Mouse (Mus musculus) lung, postnatal 14 days (tissue): Measurements from ENCODE around the gene Gimap5.

ENCODE experiments used
- DNase-seq: peaks from one replicate; pipeline ENCODE4 v3.0.0; 2021

Gene Gimap5

DNA sequence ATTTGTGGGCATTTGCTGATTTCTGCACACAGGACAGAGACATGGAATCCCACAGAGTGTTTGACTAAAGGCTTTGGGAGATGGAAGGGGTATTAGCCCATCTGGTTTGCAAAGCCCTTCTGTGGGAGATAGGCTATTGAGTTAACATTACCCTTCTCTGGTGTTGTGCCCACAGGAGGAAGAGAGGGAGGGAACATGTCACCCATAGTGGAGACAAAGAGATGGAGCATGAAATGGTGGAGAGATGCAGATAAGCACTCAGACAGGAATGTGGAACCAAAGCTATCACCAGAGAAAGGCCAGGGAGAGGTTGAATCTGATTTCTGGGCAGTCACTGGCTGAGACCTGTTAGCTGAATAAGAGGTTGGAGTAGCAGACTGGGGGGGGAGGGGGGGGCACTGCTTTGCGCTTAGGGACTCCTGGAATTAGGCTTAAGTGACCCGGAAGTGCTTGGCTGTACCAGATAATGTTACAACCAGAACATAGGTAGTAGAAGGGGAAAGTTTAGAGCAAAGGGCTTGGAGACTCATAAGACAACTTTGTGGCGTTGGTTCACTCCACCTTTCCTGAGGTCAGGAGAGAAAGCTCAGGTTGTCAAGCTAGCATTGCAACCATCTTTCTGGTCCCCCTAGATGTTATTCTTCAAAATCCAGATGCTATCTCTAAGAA is 5.4 kb upstream of the Gimap5 start:
- DNase-seq = no peak

DNA sequence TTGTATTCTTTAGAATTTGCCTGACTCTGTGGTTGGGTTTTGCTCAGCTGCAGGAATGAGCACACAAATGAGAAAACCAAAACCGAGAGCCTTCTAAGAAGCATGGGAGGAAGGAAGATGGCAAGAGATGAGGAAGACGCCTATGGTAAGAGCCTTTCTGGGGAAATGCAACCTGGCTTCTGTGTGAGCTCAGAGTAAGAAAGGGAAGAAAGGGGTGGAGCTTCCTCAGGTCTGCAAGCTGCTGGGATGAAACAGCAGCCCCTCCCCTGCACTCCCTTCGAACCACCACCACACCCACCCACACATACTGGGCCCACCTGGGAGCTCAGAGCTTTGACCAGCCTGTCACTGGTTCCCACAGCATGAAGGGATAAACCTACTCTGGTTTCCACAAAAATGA is 4.7 kb upstream of the Gimap5 start:
- DNase-seq = no peak

DNA sequence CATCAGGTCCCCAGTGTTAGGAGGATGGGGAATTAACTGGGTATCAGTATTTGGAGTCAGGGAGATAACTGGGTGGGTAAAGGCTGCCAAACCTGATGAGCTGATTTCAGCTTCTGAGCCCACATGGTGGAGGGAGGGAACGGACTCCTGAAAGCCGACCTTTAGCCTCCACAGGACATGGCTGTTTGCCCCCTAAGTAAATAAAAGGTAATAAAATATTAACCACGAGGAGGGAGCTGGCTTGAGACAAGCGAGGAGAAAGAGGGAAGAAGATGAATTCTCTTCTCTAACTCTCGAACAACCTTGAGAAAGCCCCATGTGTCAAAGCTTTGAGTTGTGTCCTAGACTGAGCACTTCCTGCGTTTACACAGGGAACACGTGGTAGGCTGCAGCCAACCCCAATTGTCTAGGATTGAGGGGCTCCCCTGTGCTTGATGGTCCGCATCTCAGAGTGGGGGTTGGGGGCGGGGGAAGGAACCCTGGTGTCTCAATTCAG is 4.2 kb upstream of the Gimap5 start:
- DNase-seq = no peak

DNA sequence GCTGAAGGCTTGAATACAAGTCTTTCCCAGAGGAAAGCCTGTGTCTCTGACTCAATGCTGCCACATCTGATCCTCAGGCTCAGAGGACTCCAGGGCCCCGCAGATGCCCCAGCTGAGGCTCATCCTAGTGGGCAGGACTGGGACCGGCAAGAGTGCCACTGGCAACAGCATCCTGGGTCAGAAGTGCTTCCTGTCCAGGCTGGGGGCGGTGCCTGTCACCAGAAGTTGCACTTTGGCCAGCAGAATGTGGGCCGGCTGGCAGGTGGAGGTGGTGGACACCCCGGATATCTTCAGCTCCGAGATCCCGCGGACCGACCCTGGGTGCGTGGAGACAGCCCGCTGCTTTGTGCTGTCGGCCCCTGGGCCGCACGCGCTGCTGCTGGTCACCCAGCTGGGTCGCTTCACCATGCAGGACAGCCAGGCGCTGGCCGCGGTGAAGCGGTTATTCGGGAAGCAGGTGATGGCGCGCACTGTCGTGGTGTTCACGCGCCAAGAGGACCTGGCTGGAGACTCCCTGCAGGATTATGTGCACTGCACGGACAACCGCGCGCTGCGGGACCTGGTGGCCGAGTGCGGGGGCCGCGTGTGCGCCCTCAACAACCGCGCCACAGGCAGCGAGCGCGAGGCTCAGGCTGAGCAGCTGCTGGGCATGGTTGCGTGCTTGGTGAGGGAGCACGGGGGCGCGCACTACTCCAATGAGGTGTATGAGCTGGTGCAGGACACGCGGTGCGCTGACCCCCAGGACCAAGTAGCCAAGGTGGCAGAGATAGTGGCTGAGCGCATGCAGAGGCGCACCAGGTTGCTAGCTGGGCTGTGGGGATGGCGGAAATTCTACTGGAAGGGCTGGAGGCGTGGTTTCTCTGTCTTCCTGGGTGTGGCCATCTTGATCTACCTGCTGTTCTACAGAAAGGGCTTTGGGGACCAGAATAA is 3.3 kb upstream of the Gimap5 start:
- no peak for DNase-seq

DNA sequence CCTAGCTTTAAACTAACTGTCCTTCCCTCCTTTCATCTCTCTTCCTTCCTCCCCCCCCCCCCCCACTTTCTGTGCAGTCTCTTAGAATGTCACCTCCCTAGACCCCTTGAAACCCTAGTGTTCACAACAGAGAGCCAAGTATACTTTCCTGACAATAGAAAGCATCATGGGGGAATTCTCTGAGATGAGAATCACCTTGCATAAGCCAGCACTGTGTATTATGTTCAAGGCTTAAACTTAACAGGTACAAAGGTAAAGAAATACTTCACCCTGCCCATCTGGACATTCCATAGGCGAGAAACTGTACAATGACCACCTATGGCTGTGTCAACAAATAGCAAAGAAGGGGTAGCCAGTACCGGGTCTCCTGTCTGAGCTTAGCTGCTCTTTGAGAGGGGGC is 507 bp upstream of the Gimap5 start:
- DNase-seq = no peak

DNA sequence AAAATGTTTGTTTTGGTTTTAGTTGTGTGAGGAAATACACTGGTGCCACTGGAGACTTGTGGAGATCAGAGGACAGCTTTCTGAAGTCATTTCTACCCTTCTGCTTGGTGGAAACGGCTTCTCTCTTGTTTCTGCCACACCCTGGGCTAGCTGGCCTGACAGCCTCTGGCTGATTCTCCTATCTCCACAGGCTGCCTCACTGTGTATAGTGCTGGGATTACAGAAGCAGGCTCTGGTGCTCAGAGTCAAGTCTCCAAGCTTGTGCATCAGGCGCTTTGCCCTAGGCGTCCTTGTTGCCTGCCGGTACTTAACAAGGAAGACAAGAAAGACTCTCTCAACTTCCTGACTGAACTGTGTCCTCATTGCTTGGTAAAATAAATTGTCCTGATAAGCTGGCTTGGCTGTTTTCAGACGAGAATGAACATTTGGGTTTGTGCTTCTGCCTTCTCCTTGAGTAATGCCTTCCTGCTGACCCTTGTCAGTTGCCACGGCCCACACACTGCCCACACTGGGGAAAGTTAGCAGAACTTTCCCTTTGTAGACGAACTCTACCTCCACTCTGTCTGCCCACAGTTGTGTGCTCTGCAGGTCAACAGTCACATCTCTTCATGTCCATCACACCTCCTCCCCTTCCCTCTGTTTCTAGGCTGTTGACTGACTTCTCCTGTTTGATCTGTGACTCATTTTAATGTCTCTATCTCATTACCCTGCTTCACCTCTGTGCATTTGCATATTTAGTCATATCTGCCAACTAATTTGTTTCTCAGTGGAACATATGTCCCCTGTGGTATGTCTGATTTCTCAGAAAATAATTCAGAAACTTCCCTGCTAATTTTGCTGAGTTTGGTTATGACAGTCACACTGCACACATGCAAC is 1.3 kb downstream of the Gimap5 start:
- DNase-seq = no peak

DNA sequence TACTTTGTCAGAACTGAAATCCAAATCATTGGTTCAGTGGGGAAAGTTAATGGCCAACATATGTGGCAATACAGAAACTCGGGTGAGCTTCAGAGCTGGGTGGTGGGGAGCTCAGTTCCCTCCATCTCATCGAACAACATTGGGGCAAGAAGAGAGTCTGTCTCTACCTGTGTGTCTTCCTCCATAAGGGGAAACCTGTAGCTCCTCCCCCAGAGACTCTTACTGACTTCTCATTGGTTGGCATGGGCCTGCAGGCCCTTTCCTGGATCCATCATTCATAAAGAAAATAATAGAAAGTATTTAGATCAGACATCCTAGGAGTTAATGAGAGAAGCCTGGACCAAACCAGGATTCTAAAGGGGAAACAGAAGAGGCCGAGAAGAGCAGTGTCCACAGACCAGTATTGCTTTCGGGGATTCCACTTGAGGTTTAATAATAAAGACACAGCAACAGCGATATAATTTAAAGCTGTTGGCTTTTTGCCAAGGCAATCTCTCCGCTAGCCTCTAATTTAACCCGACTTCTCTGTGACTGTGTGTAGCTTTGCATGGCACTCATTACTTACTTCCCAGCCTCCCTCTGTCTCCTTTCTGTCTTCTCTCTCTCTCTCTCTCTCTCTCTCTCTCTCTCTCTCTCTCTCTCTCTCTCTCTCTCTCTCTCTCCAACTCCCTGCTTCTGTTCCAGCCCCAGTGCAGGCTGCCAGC is 17.7 kb downstream of the Gimap5 start:
- no peak for DNase-seq

DNA sequence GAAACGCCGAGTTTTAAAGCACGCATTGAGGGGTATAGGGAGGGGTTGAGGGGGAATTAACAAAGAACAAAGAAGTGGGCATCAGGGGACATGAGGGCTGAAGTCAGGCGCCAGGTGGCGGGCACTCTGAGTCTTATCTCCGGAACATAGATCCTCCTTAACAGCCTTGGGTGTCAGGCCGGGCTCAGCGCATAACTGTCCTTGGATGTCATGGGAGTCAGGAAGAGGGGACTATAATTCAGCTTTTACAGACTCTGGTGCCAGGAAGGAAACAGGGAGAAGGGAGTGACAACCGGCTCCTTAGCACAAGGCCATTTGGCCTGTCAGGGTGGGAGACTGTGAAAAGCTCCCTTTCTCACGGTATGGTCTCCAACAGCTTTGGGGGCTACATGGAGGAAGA is 18.5 kb downstream of the Gimap5 start:
- no peak for DNase-seq

DNA sequence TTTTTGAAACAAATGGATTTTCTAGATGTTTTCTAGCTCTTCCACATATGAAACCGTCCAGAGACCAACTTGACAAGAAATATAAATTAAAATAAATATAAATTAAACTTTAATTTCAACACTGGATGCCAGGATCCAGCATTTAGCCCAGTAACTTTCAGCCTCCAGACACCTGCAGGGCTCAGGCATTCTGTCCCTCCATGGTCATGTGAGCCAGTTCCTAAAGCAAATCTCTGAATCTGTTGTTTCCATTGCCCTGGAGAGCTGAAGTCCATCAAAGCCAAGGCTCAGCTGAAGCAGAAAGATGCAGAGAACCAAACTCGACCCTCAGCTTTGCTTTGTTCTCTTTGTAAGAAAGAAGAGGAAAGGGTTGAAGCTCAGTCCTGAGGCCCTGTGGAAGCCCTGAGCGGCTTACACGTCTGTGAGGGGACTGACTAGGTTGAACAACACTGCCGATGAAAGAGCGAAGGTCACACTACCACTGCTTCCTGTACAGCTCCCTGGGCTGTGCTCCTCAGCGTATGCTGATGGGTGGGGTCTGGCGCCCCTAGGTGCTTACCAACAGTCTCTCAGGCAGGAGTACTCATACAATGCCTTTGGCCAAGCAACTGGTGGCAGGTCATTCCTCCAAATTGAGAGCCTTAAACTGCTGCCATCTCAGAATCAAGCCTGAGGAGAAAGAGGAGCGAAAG is 22.3 kb downstream of the Gimap5 start:
- no peak for DNase-seq

DNA sequence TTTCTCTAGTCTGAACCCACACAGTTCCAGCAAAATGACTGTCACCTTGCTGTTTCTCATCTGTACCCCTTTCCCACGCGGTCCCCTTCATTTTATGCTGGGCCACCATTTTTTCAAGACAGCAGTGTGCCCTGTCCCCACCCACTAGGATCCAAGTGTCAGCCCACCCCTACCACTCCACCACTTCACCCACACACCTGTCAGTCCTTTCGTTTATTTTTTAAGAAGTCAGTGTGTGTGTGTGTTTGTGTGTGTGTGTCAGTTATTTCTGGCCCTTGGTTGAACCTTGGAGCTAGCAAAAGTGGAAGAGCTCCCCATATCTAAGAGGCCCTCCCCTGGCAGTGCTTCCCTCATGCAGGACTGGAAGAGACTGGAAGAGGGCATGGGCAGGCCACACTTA is 22.9 kb downstream of the Gimap5 start:
- no peak for DNase-seq

DNA sequence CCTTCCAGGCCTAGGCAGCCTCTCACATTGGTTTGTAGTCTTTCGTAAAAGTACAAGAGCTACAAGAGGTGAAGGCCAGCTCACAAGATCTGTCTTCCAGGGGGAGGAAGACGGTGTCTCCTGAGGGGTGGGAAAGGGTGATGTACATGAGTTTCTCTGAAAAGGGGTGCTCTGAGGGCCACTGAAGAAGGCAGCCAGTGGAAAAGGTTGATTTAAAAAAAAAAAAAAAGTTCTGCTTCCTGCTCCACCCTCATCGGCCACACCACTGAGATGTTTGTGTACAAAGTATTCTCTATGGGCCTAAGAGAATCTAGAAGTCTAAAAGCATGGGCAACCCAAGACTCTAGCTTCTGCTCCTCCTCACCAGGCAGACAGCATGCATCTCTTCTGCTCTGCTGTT is 24.7 kb downstream of the Gimap5 start, which contains the start of gene Gimap3:
Gene Gimap3, minus strand, starts transcription at position 156 of the 400 bp plus-strand sequence.
- DNase-seq = no peak

DNA sequence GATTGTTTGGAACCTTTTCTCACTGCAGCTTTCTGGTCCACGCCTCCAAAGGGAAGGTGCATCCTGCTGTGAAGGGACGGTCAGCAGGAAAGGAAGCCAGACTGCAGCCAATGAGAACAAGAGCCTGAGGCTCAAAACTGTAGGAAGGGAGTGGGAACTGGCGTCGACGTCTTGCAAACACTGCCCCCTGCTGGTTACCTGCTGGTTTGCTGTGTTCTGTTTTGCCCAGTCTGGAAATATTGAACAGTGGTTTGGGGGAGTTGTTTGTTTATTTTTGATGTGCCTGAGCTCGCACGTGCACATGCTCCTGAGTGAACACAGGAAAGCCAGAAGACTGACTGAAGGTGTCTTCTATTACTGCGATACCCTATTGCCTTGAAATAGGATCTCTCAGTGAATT is 26.0 kb downstream of the Gimap5 start:
- DNase-seq = peak; percentile 90

DNA sequence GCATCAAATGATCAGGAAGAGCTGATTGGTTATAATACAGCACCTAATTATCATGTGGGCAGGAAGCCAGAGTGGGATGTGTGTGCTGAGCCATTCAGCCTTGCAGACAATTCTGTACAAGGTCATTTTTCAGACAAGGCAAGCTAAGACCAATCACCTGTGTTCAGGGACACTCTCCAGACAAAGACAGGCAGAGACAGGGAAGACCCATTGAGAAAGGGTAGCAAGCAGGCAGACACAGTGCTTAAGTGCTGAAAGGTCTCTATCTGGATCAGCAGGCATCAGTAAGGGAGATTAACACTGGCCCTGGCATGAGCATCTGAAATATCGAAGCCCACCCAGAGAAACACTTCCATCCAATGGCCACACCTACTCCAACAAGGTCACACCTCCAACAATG is 38.4 kb downstream of the Gimap5 start:
- no peak for DNase-seq

DNA sequence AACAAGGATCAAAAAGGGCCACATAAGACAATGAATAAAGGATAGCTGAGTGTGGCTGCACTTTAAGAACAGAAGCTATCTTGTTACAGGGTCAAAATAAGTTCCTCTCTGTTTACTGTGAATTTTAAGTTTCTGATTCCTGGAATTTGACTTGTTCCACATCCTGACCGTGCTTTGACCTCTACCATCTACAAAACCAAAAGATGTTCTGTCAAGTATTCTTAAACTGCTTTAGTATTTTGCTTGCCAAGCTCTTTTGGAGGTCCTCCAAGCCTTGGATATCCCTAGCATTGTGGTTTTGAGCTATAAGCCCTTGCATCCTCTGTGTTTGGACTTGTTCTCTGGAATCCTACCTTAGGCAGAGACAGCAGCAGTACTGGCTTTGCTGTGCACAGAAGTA is 39.2 kb downstream of the Gimap5 start:
- peak; percentile 50 for DNase-seq

DNA sequence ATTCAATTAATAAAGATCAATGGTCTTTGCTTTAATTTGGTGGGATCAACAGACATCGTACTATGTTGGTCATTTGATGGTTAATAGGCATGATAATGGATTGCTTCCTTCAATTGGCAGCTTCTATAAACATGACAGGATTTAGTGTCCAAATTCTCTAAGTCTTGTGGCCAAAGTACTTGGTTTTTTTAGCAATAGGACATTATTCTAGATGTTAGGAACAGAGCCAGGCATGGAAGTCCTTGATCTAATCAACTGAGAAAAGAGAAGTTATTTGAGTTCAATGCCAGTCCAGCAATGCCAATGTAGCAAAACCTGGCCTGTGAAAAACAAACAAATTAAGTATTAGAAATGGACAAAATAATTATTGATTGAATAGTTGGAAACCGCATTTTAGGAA is 39.6 kb downstream of the Gimap5 start:
- no peak for DNase-seq

DNA sequence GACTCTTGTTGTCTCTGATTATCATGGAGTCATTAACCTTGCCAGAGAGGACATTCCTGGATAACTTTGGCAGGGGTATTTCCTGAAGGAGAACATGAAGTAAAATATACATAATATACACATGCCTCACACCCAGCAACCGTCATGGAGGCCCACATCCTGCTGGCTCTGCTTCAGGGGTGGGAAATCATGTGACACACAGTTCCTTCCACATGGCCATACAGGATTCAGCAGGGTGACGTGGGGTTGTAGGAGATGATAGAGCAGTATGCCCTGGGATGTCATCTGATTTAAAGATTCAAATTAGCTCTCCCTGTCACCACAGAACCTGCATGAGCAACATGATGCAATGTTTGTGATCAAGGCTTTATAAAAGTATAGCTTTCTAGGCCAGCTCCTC is 41.9 kb downstream of the Gimap5 start:
- no peak for DNase-seq

DNA sequence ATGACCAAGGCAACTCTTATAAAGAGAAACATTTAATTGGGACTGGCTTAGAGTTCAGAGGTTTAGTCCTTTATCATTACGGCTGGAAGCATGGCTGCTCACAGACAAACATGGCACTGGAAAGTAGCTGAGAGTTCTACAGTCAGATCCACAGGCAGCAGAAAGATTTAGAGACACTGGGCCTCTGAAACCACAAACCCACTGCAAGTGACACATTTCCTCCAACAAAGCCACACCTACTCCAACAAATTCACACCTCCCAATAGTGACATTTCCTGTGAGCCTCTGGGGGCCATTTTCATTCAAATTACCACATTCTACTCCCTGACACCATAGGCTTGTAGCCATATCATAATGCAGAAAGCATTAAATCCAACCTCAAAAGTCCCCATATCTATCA is 55.9 kb downstream of the Gimap5 start:
- no peak for DNase-seq

DNA sequence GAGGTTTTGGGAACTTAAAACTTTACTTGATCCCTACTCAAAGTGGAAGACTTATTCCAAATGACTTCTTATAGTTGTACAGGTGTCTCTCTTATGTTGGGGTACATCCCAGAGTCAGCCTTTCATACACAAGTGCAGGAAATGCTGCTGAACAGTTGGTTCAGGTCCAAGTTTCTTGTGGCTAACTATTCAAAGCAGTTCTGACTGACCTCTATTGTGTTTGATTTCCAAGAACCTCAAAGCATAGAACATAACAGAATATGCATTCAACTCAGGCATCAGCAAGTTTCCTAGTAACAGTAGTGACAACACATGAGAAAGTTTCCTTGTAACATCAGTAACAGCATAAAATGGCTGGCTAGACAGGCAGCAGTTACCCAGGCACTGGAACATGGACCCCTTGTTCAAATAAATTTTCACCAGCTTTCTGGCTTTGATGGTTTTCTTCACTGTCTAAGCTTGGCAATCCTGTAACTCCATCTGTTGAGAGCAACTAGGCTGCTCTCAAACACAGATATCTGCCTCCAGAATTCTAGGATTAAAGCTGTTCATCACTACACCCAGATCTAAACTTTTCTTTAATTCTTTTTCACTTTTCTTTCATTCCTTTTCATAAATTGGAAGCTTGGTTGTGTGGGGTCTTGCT is 57.5 kb downstream of the Gimap5 start:
- no peak for DNase-seq
